Mouse (Mus musculus) heart, embryonic 12.5 days (tissue): ENCODE data around the gene Olfr959. TPM values are rescaled to one million over a fixed set of nuclear protein-coding genes. Genes with fewer than 3 reads are reported as not detected.

ENCODE experiments used
- ATAC-seq: fragments of 200-750 bp; cut with Nextera tagmentation; 2 replicates; pipeline ENCODE4 v1.8.0; 2017; ENCODE audit warnings: moderate TSS enrichment, moderate library complexity; ENCODE audit not compliant: insufficient number of reproducible peaks, low FRiP score
- H3K27ac ChIP-seq: fragments of 300-500 bp; sonication (generic); 2 replicates; pipeline ENCODE4 v1.5.1; 2016; ENCODE audit warnings: mild to moderate bottlenecking, moderate library complexity; ENCODE audit not compliant: poor library complexity, severe bottlenecking
- H3K27me3 ChIP-seq: fragments of 300-500 bp; sonication (generic); replicated peaks from 2 replicates; pipeline ENCODE4 v1.6.1; 2016; ENCODE audit warnings: mild to moderate bottlenecking, moderate library complexity
- H3K36me3 ChIP-seq: fragments of 300-500 bp; sonication (generic); 2 replicates; pipeline ENCODE4 v1.6.1; 2016; ENCODE audit warnings: mild to moderate bottlenecking, moderate library complexity
- H3K4me1 ChIP-seq: fragments of 300-500 bp; sonication (generic); replicated peaks from 2 replicates; pipeline ENCODE4 v1.6.1; 2016; ENCODE audit warnings: mild to moderate bottlenecking
- H3K4me2 ChIP-seq: fragments of 300-500 bp; sonication (generic); 2 replicates; pipeline ENCODE4 v1.6.1; 2016; ENCODE audit warnings: mild to moderate bottlenecking, moderate library complexity
- H3K4me3 ChIP-seq: fragments of 300-500 bp; sonication (generic); 2 replicates; pipeline ENCODE4 v1.5.1; 2016; ENCODE audit warnings: mild to moderate bottlenecking
- H3K9ac ChIP-seq: fragments of 300-500 bp; sonication (generic); 2 replicates; pipeline ENCODE4 v1.6.1; 2016; ENCODE audit warnings: mild to moderate bottlenecking, moderate library complexity
- H3K9me3 ChIP-seq: fragments of 300-500 bp; sonication (generic); replicated peaks from 2 replicates; pipeline ENCODE4 v1.6.1; 2016; ENCODE audit warnings: mild to moderate bottlenecking, moderate library complexity
- WGBS: fragments of 180-500 bp; shearing (Covaris S2); methylation state at CpG from one replicate; pipeline ENCODE4 v1.1.7; 2016; 5-methylcytosine and 5-hydroxymethylcytosine counted together
- polyA plus RNA-seq: library from polyadenylated mRNA; unstranded; fragments of >200 nt; fragmentation: Nextera tagmentation; extraction: Ambion mirVana; gene quantifications from 2 replicates; pipeline ENCODE4 v1.2.1, GENCODE M21; 2016

The Olfr959 gene
- polyA plus RNA-seq, 1 experiment from 2014 or later: not detected

DNA sequence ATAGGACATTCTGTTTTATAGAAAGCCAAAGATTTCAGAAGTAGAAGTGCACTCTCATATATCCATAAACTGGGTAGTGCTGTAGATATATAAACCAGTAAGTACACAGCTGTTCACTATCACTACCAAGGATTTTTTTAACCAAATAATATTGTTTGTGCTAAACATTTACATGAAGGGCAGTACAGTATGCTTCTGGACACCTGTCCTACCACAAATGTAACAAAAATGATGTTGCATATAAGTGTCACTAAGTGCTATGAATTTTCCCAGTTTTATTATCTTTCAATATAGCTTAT, 17.1 kb downstream of the Olfr959 start:
- Histone ChIP-seq H3K27me3 (no peaks in the 10 kb centered on the region), H3K4me2 (no peak overlapping the region), H3K27ac (no peak overlapping the region), H3K36me3 (no peaks in the 10 kb centered on the region), H3K4me1 (no peaks in the 10 kb centered on the region), H3K9ac (no peak overlapping the region), H3K9me3 (no peaks in the 10 kb centered on the region), H3K4me3 (no peak overlapping the region)
- ATAC-seq: no peak

- ATAC-seq: no peak
- no peak overlapping the region for H3K9ac ChIP-seq
- H3K4me1 ChIP-seq: no peaks in the 10 kb centered on the region
- H3K27ac ChIP-seq: no peak overlapping the region
- H3K27me3 ChIP-seq: no peaks in the 10 kb centered on the region
- H3K4me2 ChIP-seq: no peak overlapping the region
- no peak overlapping the region for H3K4me3 ChIP-seq
- H3K36me3 ChIP-seq: no peaks in the 10 kb centered on the region
- no peaks in the 10 kb centered on the region for H3K9me3 ChIP-seq
- WGBS: 58% methylated on average over 3 of the region's 3 CpGs
Observed at GRCm38 (mm10) chr9:39557529-39558348, 17.6 kb downstream of the Olfr959 start.

GRCm38 (mm10) chr9:39553946-39554345, 21.4 kb downstream of the Olfr959 start, which contains the start of gene Olfr958:
Gene Olfr958 (minus strand): TSS chr9:39554054.
- no peak within 1 kb of the TSS for H3K9ac ChIP-seq
- WGBS: 56% methylated on average over 2 of the region's 2 CpGs
- H3K4me2 ChIP-seq: no peak within 1 kb of the TSS
- H3K4me1 ChIP-seq: no peaks in the 10 kb centered on the region
- no peaks in the 10 kb centered on the region for H3K36me3 ChIP-seq
- H3K27me3 ChIP-seq: no peaks in the 10 kb centered on the region
- H3K9me3 ChIP-seq: no peaks in the 10 kb centered on the region
- no peak for ATAC-seq
- no peak within 1 kb of the TSS for H3K27ac ChIP-seq
- no peak within 1 kb of the TSS for H3K4me3 ChIP-seq

GRCm38 (mm10) chr9:39550806-39551205, 24.6 kb downstream of the Olfr959 start:
- Histone ChIP-seq H3K9me3 (no peaks in the 10 kb centered on the region), H3K9ac (no peak overlapping the region), H3K4me3 (no peak overlapping the region), H3K27ac (no peak overlapping the region), H3K27me3 (no peaks in the 10 kb centered on the region), H3K4me2 (no peak overlapping the region), H3K36me3 (no peaks in the 10 kb centered on the region), H3K4me1 (no peaks in the 10 kb centered on the region)
- 71% methylated on average over 5 of the region's 5 CpGs for WGBS
- no peak for ATAC-seq

GRCm38 (mm10) chr9:39523616-39524285, 51.6 kb downstream of the Olfr959 start:
- WGBS: 79% methylated on average over 1 of the region's 1 CpGs
- H3K27ac ChIP-seq: no peak overlapping the region
- ATAC-seq: no peak

More at GRCm38 (mm10) chr9:39523616-39524285, 51.6 kb downstream of the Olfr959 start:
- Histone ChIP-seq H3K36me3 (no peaks in the 10 kb centered on the region), H3K9me3 (no peaks in the 10 kb centered on the region), H3K4me3 (no peak overlapping the region), H3K4me2 (no peak overlapping the region), H3K4me1 (no peaks in the 10 kb centered on the region), H3K27me3 (no peaks in the 10 kb centered on the region), H3K9ac (no peak overlapping the region)

Other genes with a start within 250 kb of the Olfr959 start
- gene Olfr948, start 249.5 kb downstream of the Olfr959 start, polyA plus RNA-seq: not detected in 2 replicates
- not detected in 2 replicates for gene Olfr951, start 188.2 kb downstream of the Olfr959 start, polyA plus RNA-seq
- not detected in 2 replicates for gene Olfr952, start 148.4 kb downstream of the Olfr959 start, polyA plus RNA-seq
- not detected in 2 replicates for gene Olfr954, start 118.9 kb downstream of the Olfr959 start, polyA plus RNA-seq
- gene Olfr955, start 103.6 kb downstream of the Olfr959 start, polyA plus RNA-seq: not detected in 2 replicates
- gene Olfr44, start 81.6 kb downstream of the Olfr959 start, polyA plus RNA-seq: not detected in 2 replicates
- not detected in 2 replicates for gene Olfr957, start 59.8 kb downstream of the Olfr959 start, polyA plus RNA-seq
- not detected in 2 replicates for gene Olfr958, start 21.5 kb downstream of the Olfr959 start, polyA plus RNA-seq
- gene AW551984, start 28.8 kb upstream of the Olfr959 start, polyA plus RNA-seq: 11.0 and 11.4 TPM in 2 replicates
- not detected in 2 replicates for gene Olfr148, start 35.1 kb upstream of the Olfr959 start, polyA plus RNA-seq
- gene Olfr960, start 45.8 kb upstream of the Olfr959 start, polyA plus RNA-seq: not detected in 2 replicates
- not detected in 2 replicates for gene Olfr961, start 69.5 kb upstream of the Olfr959 start, polyA plus RNA-seq
- not detected in 2 replicates for gene Olfr963, start 91.6 kb upstream of the Olfr959 start, polyA plus RNA-seq
- gene Olfr149, start 131.5 kb upstream of the Olfr959 start, polyA plus RNA-seq: not detected in 2 replicates
- not detected in 2 replicates for gene Olfr965, start 135.8 kb upstream of the Olfr959 start, polyA plus RNA-seq
- not detected in 2 replicates for gene Olfr150, start 155.4 kb upstream of the Olfr959 start, polyA plus RNA-seq
- not detected in 2 replicates for gene Olfr967, start 170.7 kb upstream of the Olfr959 start, polyA plus RNA-seq
- not detected in 2 replicates for gene Olfr968, start 207.7 kb upstream of the Olfr959 start, polyA plus RNA-seq
- gene Olfr969, start 215.4 kb upstream of the Olfr959 start, polyA plus RNA-seq: not detected in 2 replicates
- gene Olfr970, start 233.3 kb upstream of the Olfr959 start, polyA plus RNA-seq: not detected in 2 replicates